Mouse (Mus musculus): ENCODE results near the gene Reg4. TPM values are rescaled to one million over a fixed set of nuclear protein-coding genes. Genes with fewer than 3 reads are reported as not detected.

Reg4 gene
- 0.37 and 0.43 TPM in 2 replicates for polyA plus RNA-seq (2012; rRNA removed)

- TF ChIP-seq CTCF (IDR thresholded peaks at IDR 0.05; ENCODE audit: control insufficient read depth, insufficient read depth, insufficient replicate concordance, low read depth, low read length) (no peak), POLR2A (IDR thresholded peaks at IDR 0.05; ENCODE audit: control insufficient read depth, low read depth, low read length) (no peak)
- H3K27ac ChIP-seq (ENCODE audit: control insufficient read depth, insufficient read depth, low read depth, low read length), result no peak within 1 kb of the TSS
- H3K4me1 ChIP-seq (ENCODE audit: control insufficient read depth, insufficient read depth, low read length), result peaks cover 8% of the 10 kb centered on the region
- H3K36me3 ChIP-seq (ENCODE audit: control insufficient read depth, insufficient read depth, low read length), result no peaks in the 10 kb centered on the region
- no peaks in the 10 kb centered on the region for H3K27me3 ChIP-seq (ENCODE audit: control insufficient read depth, insufficient read depth, low read length)
- no peak within 1 kb of the TSS for H3K4me3 ChIP-seq (ENCODE audit: control insufficient read depth, low read depth, low read length)
Observed at GRCm38 (mm10) chr3:98221856-98222255, at the start of gene Reg4. Reg4 (plus strand) TSS chr3:98222156.

GRCm38 (mm10) chr3:98178340-98178739, 43.6 kb upstream of the Reg4 start:
- TF ChIP-seq POLR2A (IDR thresholded peaks at IDR 0.05; ENCODE audit: control insufficient read depth, low read depth, low read length) (no peak), CTCF (IDR thresholded peaks at IDR 0.05; ENCODE audit: control insufficient read depth, insufficient read depth, insufficient replicate concordance, low read depth, low read length) (no peak)

GRCm38 (mm10) chr3:98180805-98181204, 41.2 kb upstream of the Reg4 start:
- Histone ChIP-seq H3K27ac (ENCODE audit: control insufficient read depth, insufficient read depth, low read depth, low read length) (no peak overlapping the region), H3K27me3 (ENCODE audit: control insufficient read depth, insufficient read depth, low read length) (no peaks in the 10 kb centered on the region), H3K4me3 (ENCODE audit: control insufficient read depth, low read depth, low read length) (no peak overlapping the region), H3K36me3 (ENCODE audit: control insufficient read depth, insufficient read depth, low read length) (no peaks in the 10 kb centered on the region), H3K4me1 (ENCODE audit: control insufficient read depth, insufficient read depth, low read length) (no peaks in the 10 kb centered on the region)
- TF ChIP-seq POLR2A (IDR thresholded peaks at IDR 0.05; ENCODE audit: control insufficient read depth, low read depth, low read length) (no peak), CTCF (IDR thresholded peaks at IDR 0.05; ENCODE audit: control insufficient read depth, insufficient read depth, insufficient replicate concordance, low read depth, low read length) (peak; percentile 54; the same call in 1 of the 2 replicates)

More at GRCm38 (mm10) chr3:98178340-98178739, 43.6 kb upstream of the Reg4 start:
- no peaks in the 10 kb centered on the region for H3K4me1 ChIP-seq (ENCODE audit: control insufficient read depth, insufficient read depth, low read length)
- no peaks in the 10 kb centered on the region for H3K36me3 ChIP-seq (ENCODE audit: control insufficient read depth, insufficient read depth, low read length)
- no peaks in the 10 kb centered on the region for H3K27me3 ChIP-seq (ENCODE audit: control insufficient read depth, insufficient read depth, low read length)
- H3K27ac ChIP-seq (ENCODE audit: control insufficient read depth, insufficient read depth, low read depth, low read length), result no peak overlapping the region
- H3K4me3 ChIP-seq (ENCODE audit: control insufficient read depth, low read depth, low read length), result no peak overlapping the region

DNA sequence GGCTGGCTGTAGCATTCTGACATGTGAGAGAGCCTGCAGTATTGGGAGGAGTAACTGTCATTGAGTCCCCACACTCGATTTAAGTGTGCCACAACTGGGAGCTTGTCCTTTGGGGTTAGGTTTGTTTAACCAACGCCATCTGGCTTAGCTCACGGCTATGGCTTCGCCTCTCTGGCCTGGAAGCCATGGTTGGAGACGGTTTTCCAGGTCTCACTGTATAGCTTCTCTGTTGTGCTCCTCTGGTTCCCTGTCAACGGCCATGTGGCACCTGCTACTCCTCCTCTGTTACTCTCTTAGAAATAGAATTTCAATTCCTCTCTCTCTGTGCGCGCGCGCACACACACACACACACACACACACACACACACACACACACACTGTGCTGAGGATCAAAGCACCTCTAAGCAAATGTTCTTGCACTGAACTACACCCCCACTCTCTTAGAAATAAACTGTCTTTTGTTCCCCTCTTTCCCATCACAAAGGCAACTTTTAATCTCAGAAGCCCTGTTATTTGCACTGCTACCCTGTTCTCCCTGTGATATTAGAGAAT, 36.7 kb upstream of the Reg4 start:
- Histone ChIP-seq H3K36me3 (ENCODE audit: control insufficient read depth, insufficient read depth, low read length) (no peaks in the 10 kb centered on the region), H3K4me1 (ENCODE audit: control insufficient read depth, insufficient read depth, low read length) (no peaks in the 10 kb centered on the region), H3K27ac (ENCODE audit: control insufficient read depth, insufficient read depth, low read depth, low read length) (no peak overlapping the region), H3K4me3 (ENCODE audit: control insufficient read depth, low read depth, low read length) (no peak overlapping the region), H3K27me3 (ENCODE audit: control insufficient read depth, insufficient read depth, low read length) (no peaks in the 10 kb centered on the region)
- TF ChIP-seq POLR2A (IDR thresholded peaks at IDR 0.05; ENCODE audit: control insufficient read depth, low read depth, low read length) (no peak), CTCF (IDR thresholded peaks at IDR 0.05; ENCODE audit: control insufficient read depth, insufficient read depth, insufficient replicate concordance, low read depth, low read length) (no peak)

DNA sequence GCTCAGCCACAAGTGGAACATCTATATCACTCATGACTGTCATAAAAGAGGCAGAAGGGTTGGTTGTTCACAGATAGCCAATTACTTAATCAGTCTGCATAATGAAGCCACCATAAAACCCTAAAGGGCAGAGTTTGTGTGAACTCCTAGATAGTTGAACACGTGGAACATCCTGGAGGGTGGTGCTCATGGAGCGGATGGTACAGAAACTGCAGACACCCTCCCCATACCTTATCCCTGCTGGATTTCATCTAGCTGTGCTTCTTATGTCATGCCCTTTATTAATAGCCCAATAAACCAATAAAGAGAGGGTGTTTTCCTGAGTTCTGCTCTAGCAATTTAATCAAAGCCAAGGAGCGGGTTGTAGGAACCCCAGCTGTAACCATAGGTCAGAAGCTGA, 34.2 kb upstream of the Reg4 start:
- Histone ChIP-seq H3K4me1 (ENCODE audit: control insufficient read depth, insufficient read depth, low read length) (no peaks in the 10 kb centered on the region), H3K36me3 (ENCODE audit: control insufficient read depth, insufficient read depth, low read length) (no peaks in the 10 kb centered on the region)

GRCm38 (mm10) chr3:98197711-98198532, 24.0 kb upstream of the Reg4 start:
- TF ChIP-seq POLR2A (IDR thresholded peaks at IDR 0.05; ENCODE audit: control insufficient read depth, low read depth, low read length) (no peak), CTCF (IDR thresholded peaks at IDR 0.05; ENCODE audit: control insufficient read depth, insufficient read depth, insufficient replicate concordance, low read depth, low read length) (no peak)
- Histone ChIP-seq H3K27ac (ENCODE audit: control insufficient read depth, insufficient read depth, low read depth, low read length) (no peak overlapping the region), H3K27me3 (ENCODE audit: control insufficient read depth, insufficient read depth, low read length) (no peaks in the 10 kb centered on the region), H3K4me1 (ENCODE audit: control insufficient read depth, insufficient read depth, low read length) (no peaks in the 10 kb centered on the region), H3K36me3 (ENCODE audit: control insufficient read depth, insufficient read depth, low read length) (no peaks in the 10 kb centered on the region), H3K4me3 (ENCODE audit: control insufficient read depth, low read depth, low read length) (no peak overlapping the region)

More for the DNA sequence above, 34.2 kb upstream of the Reg4 start:
- H3K27ac ChIP-seq (ENCODE audit: control insufficient read depth, insufficient read depth, low read depth, low read length), result no peak overlapping the region
- TF ChIP-seq CTCF (IDR thresholded peaks at IDR 0.05; ENCODE audit: control insufficient read depth, insufficient read depth, insufficient replicate concordance, low read depth, low read length), result no peak
- no peak for TF ChIP-seq POLR2A (IDR thresholded peaks at IDR 0.05; ENCODE audit: control insufficient read depth, low read depth, low read length)
- no peaks in the 10 kb centered on the region for H3K27me3 ChIP-seq (ENCODE audit: control insufficient read depth, insufficient read depth, low read length)
- H3K4me3 ChIP-seq (ENCODE audit: control insufficient read depth, low read depth, low read length), result no peak overlapping the region

GRCm38 (mm10) chr3:98199747-98200146, 22.2 kb upstream of the Reg4 start:
- H3K4me1 ChIP-seq (ENCODE audit: control insufficient read depth, insufficient read depth, low read length), result no peaks in the 10 kb centered on the region
- H3K4me3 ChIP-seq (ENCODE audit: control insufficient read depth, low read depth, low read length), result no peak overlapping the region
- H3K27me3 ChIP-seq (ENCODE audit: control insufficient read depth, insufficient read depth, low read length), result no peaks in the 10 kb centered on the region
- TF ChIP-seq CTCF (IDR thresholded peaks at IDR 0.05; ENCODE audit: control insufficient read depth, insufficient read depth, insufficient replicate concordance, low read depth, low read length) (no peak), POLR2A (IDR thresholded peaks at IDR 0.05; ENCODE audit: control insufficient read depth, low read depth, low read length) (no peak)
- H3K36me3 ChIP-seq (ENCODE audit: control insufficient read depth, insufficient read depth, low read length), result no peaks in the 10 kb centered on the region
- H3K27ac ChIP-seq (ENCODE audit: control insufficient read depth, insufficient read depth, low read depth, low read length), result no peak overlapping the region

Data from testis, adult 2 months (tissue).